Mouse (Mus musculus): Measurements from ENCODE around the gene Ugt2a1. TPM values are rescaled to one million over a fixed set of nuclear protein-coding genes. Genes with fewer than 3 reads are reported as not detected.
A peak's percentile ranks its signal among the peaks of the same experiment; 100 is the strongest.
"Not testable (repeated sequence)": the region's sequence is repeated elsewhere in the genome, so short reads cannot be mapped to it uniquely, and the experiment has no call there.

Gene Ugt2a1
- total RNA-seq (2021): not detected
- long read RNA-seq, experiment 1: 0 reads
- long read RNA-seq, experiment 2: 0 reads

- no peak for DNase-seq (ENCODE audit: low spot score in 2 of 2)
- intact Hi-C loops (cut with DNase I): no loop called here
Measured at GRCm38 (mm10) chr5:87490771-87491170, at the start of gene Ugt2a1. TSS of gene Ugt2a1 (minus strand) at chr5:87490871.

- intact Hi-C loops (cut with DNase I): no loop called here
- DNase-seq (ENCODE audit: low spot score in 2 of 2): no peak
Measured at GRCm38 (mm10) chr5:87538111-87538510, 47.4 kb upstream of the Ugt2a1 start, which contains the start of gene Sult1b1. TSS of gene Sult1b1 (minus strand) at chr5:87538195.

- intact Hi-C loops (cut with DNase I): no loop called here
- no peak for DNase-seq (ENCODE audit: low spot score in 2 of 2)
Measured at GRCm38 (mm10) chr5:87535994-87536644, 45.4 kb upstream of the Ugt2a1 start.

GRCm38 (mm10) chr5:87532288-87532687, 41.6 kb upstream of the Ugt2a1 start:
- intact Hi-C loops (cut with DNase I): no loop called here
- no peak for DNase-seq (ENCODE audit: low spot score in 2 of 2)

GRCm38 (mm10) chr5:87523561-87523960, 32.9 kb upstream of the Ugt2a1 start:
- DNase-seq (ENCODE audit: low spot score in 2 of 2); intact Hi-C loops (cut with DNase I): not testable (repeated sequence)

GRCm38 (mm10) chr5:87505776-87506458, 15.2 kb upstream of the Ugt2a1 start:
- intact Hi-C loops (cut with DNase I): no loop called here
- no peak for DNase-seq (ENCODE audit: low spot score in 2 of 2)

- DNase-seq (ENCODE audit: low spot score in 2 of 2): no peak
- intact Hi-C loops (cut with DNase I): no loop called here
Measured at GRCm38 (mm10) chr5:87502687-87503086, 12.0 kb upstream of the Ugt2a1 start.

GRCm38 (mm10) chr5:87499341-87499740, 8.7 kb upstream of the Ugt2a1 start:
- intact Hi-C loops (cut with DNase I): no loop called here
- no peak for DNase-seq (ENCODE audit: low spot score in 2 of 2)

- no peak for DNase-seq (ENCODE audit: low spot score in 2 of 2)
- intact Hi-C loops (cut with DNase I): no loop called here
Measured at GRCm38 (mm10) chr5:87498936-87499335, 8.3 kb upstream of the Ugt2a1 start.

- intact Hi-C loops (cut with DNase I); DNase-seq (ENCODE audit: low spot score in 2 of 2): not testable (repeated sequence)
Measured at GRCm38 (mm10) chr5:87486706-87487105, 4.0 kb downstream of the Ugt2a1 start, which contains the start of gene Gm43638. TSS of gene Gm43638 (minus strand) at chr5:87486806.

GRCm38 (mm10) chr5:87482160-87482559, 8.5 kb downstream of the Ugt2a1 start, which contains the start of gene Ugt2a2:
TSS of gene Ugt2a2 (minus strand) at chr5:87482260.
- no peak for DNase-seq (ENCODE audit: low spot score in 2 of 2)
- intact Hi-C loops (cut with DNase I): no loop called here

- no peak for DNase-seq (ENCODE audit: low spot score in 2 of 2)
- intact Hi-C loops (cut with DNase I): no loop called here
Measured at GRCm38 (mm10) chr5:87458810-87459209, 31.9 kb downstream of the Ugt2a1 start.

- no peak for DNase-seq (ENCODE audit: low spot score in 2 of 2)
- intact Hi-C loops (cut with DNase I): no loop called here
Measured at GRCm38 (mm10) chr5:87457701-87458100, 33.0 kb downstream of the Ugt2a1 start.

- intact Hi-C loops (cut with DNase I): no loop called here
- DNase-seq (ENCODE audit: low spot score in 2 of 2): no peak
Measured at GRCm38 (mm10) chr5:87456216-87456850, 34.3 kb downstream of the Ugt2a1 start.

GRCm38 (mm10) chr5:87455519-87455918, 35.2 kb downstream of the Ugt2a1 start:
- DNase-seq (ENCODE audit: low spot score in 2 of 2): no peak
- intact Hi-C loops (cut with DNase I): no loop called here

GRCm38 (mm10) chr5:87452514-87452913, 38.2 kb downstream of the Ugt2a1 start:
- DNase-seq (ENCODE audit: low spot score in 2 of 2); intact Hi-C loops (cut with DNase I): not testable (repeated sequence)

GRCm38 (mm10) chr5:87436264-87436663, 54.4 kb downstream of the Ugt2a1 start:
- intact Hi-C loops (cut with DNase I): loop anchor here (5.0 to 10.0 kb wide), 2 partner anchors 551 to 584 kb away; no protein-coding TSS in a partner anchor
- peak; percentile 5 to 19 for DNase-seq (ENCODE audit: low spot score in 2 of 2)

- no peak for DNase-seq (ENCODE audit: low spot score in 2 of 2)
- intact Hi-C loops (cut with DNase I): no loop called here
Measured at GRCm38 (mm10) chr5:87425676-87426075, 65.0 kb downstream of the Ugt2a1 start.

- intact Hi-C loops (cut with DNase I); DNase-seq (ENCODE audit: low spot score in 2 of 2): not testable (repeated sequence)
Measured at GRCm38 (mm10) chr5:87424041-87424440, 66.6 kb downstream of the Ugt2a1 start, which contains the start of gene Ugt2b38. TSS of gene Ugt2b38 (minus strand) at chr5:87424203.
